Mouse (Mus musculus) embryonic facial prominence, embryonic 10.5 days (tissue): ENCODE data around the gene Sestd1. TPM values are rescaled to one million over a fixed set of nuclear protein-coding genes. Genes with fewer than 3 reads are reported as not detected.

ENCODE experiments used
- DNase-seq: peaks from one replicate; pipeline ENCODE4 v3.0.0-alpha.2; 2017; ENCODE audit warnings: low spot score
- H3K27ac ChIP-seq: fragments of 300-500 bp; sonication (generic); replicated peaks from 2 replicates; pipeline ENCODE4 v1.5.1; 2016; ENCODE audit warnings: mild to moderate bottlenecking
- H3K27me3 ChIP-seq: fragments of 300-500 bp; sonication (generic); replicated peaks from 2 replicates; pipeline ENCODE4 v1.6.1; 2016; ENCODE audit warnings: low read depth, mild to moderate bottlenecking; ENCODE audit not compliant: poor library complexity, severe bottlenecking
- H3K36me3 ChIP-seq: fragments of 300-500 bp; sonication (generic); replicated peaks from 2 replicates; pipeline ENCODE4 v1.6.1; 2016; ENCODE audit warnings: mild to moderate bottlenecking, moderate library complexity
- H3K4me1 ChIP-seq: fragments of 300-500 bp; sonication (generic); 2 replicates; pipeline ENCODE4 v1.6.1; 2016
- H3K4me3 ChIP-seq: fragments of 300-500 bp; sonication (generic); 2 replicates; pipeline ENCODE4 v1.5.1; 2016; ENCODE audit warnings: mild to moderate bottlenecking, moderate library complexity
- H3K9me3 ChIP-seq: fragments of 300-500 bp; sonication (generic); 2 replicates; pipeline ENCODE4 v1.6.1; 2016; ENCODE audit warnings: mild to moderate bottlenecking
- WGBS: fragments of 180-500 bp; shearing (Covaris S2); methylation state at CpG from one replicate; pipeline ENCODE4 v1.1.7; 2016; 5-methylcytosine and 5-hydroxymethylcytosine counted together
- polyA plus RNA-seq: library from polyadenylated mRNA; unstranded; fragments of >200 nt; fragmentation: Nextera tagmentation; extraction: Ambion mirVana; gene quantifications from 2 replicates; pipeline ENCODE4 v1.2.1, GENCODE M21; 2016

The Sestd1 gene
- polyA plus RNA-seq: 23.0 and 25.0 TPM in 2 replicates

GRCm38 (mm10) chr2:77280512-77281409 lies at the start of gene Sestd1:
Gene Sestd1, minus strand, starts transcription at chr2:77280592.
- H3K4me1 ChIP-seq: peaks cover 25% of the 10 kb centered on the region
- no peaks in the 10 kb centered on the region for H3K9me3 ChIP-seq
- H3K27me3 ChIP-seq: no peaks in the 10 kb centered on the region
- 5% methylated on average over 73 of the region's 73 CpGs for WGBS
- peak within 1 kb of the TSS; percentile 75 for H3K4me3 ChIP-seq
- peak within 1 kb of the TSS; percentile 98 for H3K27ac ChIP-seq
- peak; percentile 85 for DNase-seq
- H3K36me3 ChIP-seq: peaks cover 6% of the 10 kb centered on the region

GRCm38 (mm10) chr2:77327246-77327645 lies 46.9 kb upstream of the Sestd1 start:
- WGBS: 85% methylated on average over 3 of the region's 3 CpGs
- DNase-seq: no peak
- no peak overlapping the region for H3K4me3 ChIP-seq

GRCm38 (mm10) chr2:77323739-77324138 lies 43.3 kb upstream of the Sestd1 start:
- Histone ChIP-seq H3K27ac (peak overlapping the region; percentile 42; the same call in 1 of the 2 replicates), H3K4me3 (no peak overlapping the region), H3K9me3 (no peaks in the 10 kb centered on the region), H3K36me3 (no peaks in the 10 kb centered on the region), H3K27me3 (no peaks in the 10 kb centered on the region), H3K4me1 (peaks cover 16% of the 10 kb centered on the region)
- DNase-seq: peak; percentile 64
- 24% methylated on average over 6 of the region's 6 CpGs for WGBS

More at GRCm38 (mm10) chr2:77327246-77327645, 46.9 kb upstream of the Sestd1 start:
- Histone ChIP-seq H3K27ac (no peak overlapping the region), H3K9me3 (no peaks in the 10 kb centered on the region), H3K36me3 (no peaks in the 10 kb centered on the region), H3K27me3 (no peaks in the 10 kb centered on the region), H3K4me1 (peaks cover 16% of the 10 kb centered on the region)

- H3K4me3 ChIP-seq: no peak overlapping the region
- 65% methylated on average over 9 of the region's 9 CpGs for WGBS
Observed at GRCm38 (mm10) chr2:77323156-77323555, 42.8 kb upstream of the Sestd1 start.

GRCm38 (mm10) chr2:77319196-77319595 lies 38.8 kb upstream of the Sestd1 start:
- WGBS: 92% methylated on average over 5 of the region's 5 CpGs
- H3K27ac ChIP-seq: no peak overlapping the region
- DNase-seq: no peak
- no peak overlapping the region for H3K4me3 ChIP-seq
- no peaks in the 10 kb centered on the region for H3K27me3 ChIP-seq
- no peaks in the 10 kb centered on the region for H3K36me3 ChIP-seq
- no peaks in the 10 kb centered on the region for H3K9me3 ChIP-seq
- peaks cover 18% of the 10 kb centered on the region for H3K4me1 ChIP-seq

More at GRCm38 (mm10) chr2:77323156-77323555, 42.8 kb upstream of the Sestd1 start:
- Histone ChIP-seq H3K27me3 (no peaks in the 10 kb centered on the region), H3K4me1 (peaks cover 16% of the 10 kb centered on the region), H3K9me3 (no peaks in the 10 kb centered on the region), H3K27ac (peak overlapping the region; percentile 42), H3K36me3 (no peaks in the 10 kb centered on the region)
- DNase-seq: no peak

GRCm38 (mm10) chr2:77316961-77317360 lies 36.6 kb upstream of the Sestd1 start:
- no peak overlapping the region for H3K27ac ChIP-seq
- 0 out of 2 replicates have a peak, but pooled peaks cover 8% of the 10 kb centered on the region for H3K4me1 ChIP-seq
- DNase-seq: no peak
- no peaks in the 10 kb centered on the region for H3K27me3 ChIP-seq
- 63% methylated on average over 7 of the region's 7 CpGs for WGBS
- no peaks in the 10 kb centered on the region for H3K36me3 ChIP-seq
- H3K9me3 ChIP-seq: no peaks in the 10 kb centered on the region
- no peak overlapping the region for H3K4me3 ChIP-seq

GRCm38 (mm10) chr2:77313846-77314245 lies 33.5 kb upstream of the Sestd1 start:
- H3K27me3 ChIP-seq: no peaks in the 10 kb centered on the region
- no peak overlapping the region for H3K27ac ChIP-seq
- 0 out of 2 replicates have a peak, but pooled peaks cover 8% of the 10 kb centered on the region for H3K4me1 ChIP-seq
- WGBS: 93% methylated on average over 10 of the region's 10 CpGs
- H3K4me3 ChIP-seq: no peak overlapping the region
- no peak for DNase-seq
- no peaks in the 10 kb centered on the region for H3K9me3 ChIP-seq
- H3K36me3 ChIP-seq: no peaks in the 10 kb centered on the region

- H3K9me3 ChIP-seq: no peaks in the 10 kb centered on the region
- H3K27me3 ChIP-seq: no peaks in the 10 kb centered on the region
- no peaks in the 10 kb centered on the region for H3K36me3 ChIP-seq
- no peak for DNase-seq
- H3K27ac ChIP-seq: no peak overlapping the region
- 0 out of 2 replicates have a peak, but pooled peaks cover 8% of the 10 kb centered on the region for H3K4me1 ChIP-seq
- 86% methylated on average over 9 of the region's 9 CpGs for WGBS
- H3K4me3 ChIP-seq: no peak overlapping the region
Observed at GRCm38 (mm10) chr2:77312616-77313015, 32.2 kb upstream of the Sestd1 start.

GRCm38 (mm10) chr2:77309313-77309712 lies 28.9 kb upstream of the Sestd1 start:
- peak; percentile 65 for DNase-seq
- Histone ChIP-seq H3K36me3 (no peaks in the 10 kb centered on the region), H3K27me3 (no peaks in the 10 kb centered on the region), H3K4me1 (0 out of 2 replicates have a peak, but pooled peaks cover 4% of the 10 kb centered on the region), H3K4me3 (no peak overlapping the region), H3K9me3 (no peaks in the 10 kb centered on the region), H3K27ac (no peak overlapping the region)
- 57% methylated on average over 7 of the region's 7 CpGs for WGBS

- WGBS: 75% methylated on average over 3 of the region's 3 CpGs
- Histone ChIP-seq H3K27ac (no peak overlapping the region), H3K4me3 (no peak overlapping the region), H3K27me3 (no peaks in the 10 kb centered on the region), H3K36me3 (no peaks in the 10 kb centered on the region), H3K9me3 (no peaks in the 10 kb centered on the region), H3K4me1 (no peaks in the 10 kb centered on the region)
- no peak for DNase-seq
Observed at GRCm38 (mm10) chr2:77304494-77304893, 24.1 kb upstream of the Sestd1 start.

GRCm38 (mm10) chr2:77303716-77304115 lies 23.3 kb upstream of the Sestd1 start:
- Histone ChIP-seq H3K36me3 (no peaks in the 10 kb centered on the region), H3K9me3 (no peaks in the 10 kb centered on the region), H3K4me3 (no peak overlapping the region), H3K27ac (0 out of 2 replicates have a peak overlapping the region, but pooled peaks have one; percentile 30), H3K4me1 (no peaks in the 10 kb centered on the region), H3K27me3 (no peaks in the 10 kb centered on the region)
- DNase-seq: no peak
- 72% methylated on average over 3 of the region's 3 CpGs for WGBS

- DNase-seq: no peak
- 0 out of 2 replicates have a peak overlapping the region, but pooled peaks have one; percentile 30 for H3K27ac ChIP-seq
- 73% methylated on average over 6 of the region's 6 CpGs for WGBS
- H3K27me3 ChIP-seq: no peaks in the 10 kb centered on the region
- H3K36me3 ChIP-seq: no peaks in the 10 kb centered on the region
- no peaks in the 10 kb centered on the region for H3K9me3 ChIP-seq
- H3K4me1 ChIP-seq: no peaks in the 10 kb centered on the region
- H3K4me3 ChIP-seq: no peak overlapping the region
Observed at GRCm38 (mm10) chr2:77302655-77303348, 22.4 kb upstream of the Sestd1 start.
